Mouse (Mus musculus) midbrain, postnatal 0 days (tissue): ENCODE results near the gene Anxa4. TPM values are rescaled to one million over a fixed set of nuclear protein-coding genes. Genes with fewer than 3 reads are reported as not detected.

Experiments
- ATAC-seq: fragments of 200-750 bp; cut with Nextera tagmentation; 2 replicates; pipeline ENCODE4 v1.8.0; 2017; ENCODE audit warnings: moderate number of reproducible peaks, mild to moderate bottlenecking, moderate TSS enrichment, moderate library complexity; ENCODE audit not compliant: low FRiP score
- DNase-seq: peaks from one replicate; pipeline ENCODE4 v3.0.0-alpha.2; 2015; ENCODE audit warnings: low spot score
- H3K27ac ChIP-seq: fragments of 300-500 bp; sonication (generic); 2 replicates; pipeline ENCODE4 v1.5.1; 2014; ENCODE audit warnings: low read depth, mild to moderate bottlenecking, low read length, mixed read lengths
- H3K27me3 ChIP-seq: fragments of 300-500 bp; sonication (generic); 2 replicates; pipeline ENCODE4 v1.6.1; 2014; ENCODE audit warnings: low read length, control low read depth, mixed read lengths; ENCODE audit not compliant: insufficient read depth
- H3K36me3 ChIP-seq: fragments of 300-500 bp; sonication (generic); 2 replicates; pipeline ENCODE4 v1.6.1; 2014; ENCODE audit warnings: low read length, control low read depth, mixed read lengths; ENCODE audit not compliant: insufficient read depth
- H3K4me1 ChIP-seq: fragments of 300-500 bp; sonication (generic); 2 replicates; pipeline ENCODE4 v1.6.1; 2014; ENCODE audit warnings: mild to moderate bottlenecking, control low read depth, antibody characterized with exemption, low read length, mixed read lengths; ENCODE audit not compliant: insufficient read depth
- H3K4me2 ChIP-seq: fragments of 300-500 bp; sonication (generic); 2 replicates; pipeline ENCODE4 v1.6.1; 2014; ENCODE audit warnings: low read depth, mild to moderate bottlenecking, low read length, mixed read lengths; ENCODE audit not compliant: poor library complexity, severe bottlenecking
- H3K4me3 ChIP-seq: fragments of 300-500 bp; sonication (generic); 2 replicates; pipeline ENCODE4 v1.5.1; 2014; ENCODE audit warnings: low read depth, mild to moderate bottlenecking, low read length, moderate library complexity
- H3K9ac ChIP-seq: fragments of 300-500 bp; sonication (generic); replicated peaks from 2 replicates; pipeline ENCODE4 v1.6.1; 2014; ENCODE audit warnings: mild to moderate bottlenecking, low read length, moderate library complexity, mixed read lengths; ENCODE audit not compliant: poor library complexity, severe bottlenecking
- H3K9me3 ChIP-seq: fragments of 300-500 bp; sonication (generic); 2 replicates; pipeline ENCODE4 v1.6.1; 2016; ENCODE audit warnings: low read length, control low read depth
- CTCF ChIP-seq: IDR thresholded peaks from 2 replicates; pipeline ENCODE4 v1.5.1; 2016; ENCODE audit warnings: antibody characterized with exemption, mild to moderate bottlenecking
- WGBS: fragments of 180-500 bp; shearing (Covaris S2); extraction: QIAGEN DNeasy Blood & Tissue Kit; methylation state at CpG from one replicate; pipeline ENCODE4 v1.1.7; 2014; 5-methylcytosine and 5-hydroxymethylcytosine counted together
- polyA plus RNA-seq: library from polyadenylated mRNA; unstranded; fragments of >200 nt; fragmentation: Nextera tagmentation; extraction: Ambion mirVana; gene quantifications from 2 replicates; pipeline ENCODE4 v1.2.1, GENCODE M21; 2015
- total RNA-seq: library from RNA; depleted of rRNA; stranded (reverse); fragments of >200 nt; gene quantifications from 2 replicates; pipeline ENCODE4 v1.2.3, GENCODE M21; 2014

Gene Anxa4
- total and polyA plus RNA-seq, 2 experiments from 2014 or later = 3.9 to 5.0 TPM

DNA sequence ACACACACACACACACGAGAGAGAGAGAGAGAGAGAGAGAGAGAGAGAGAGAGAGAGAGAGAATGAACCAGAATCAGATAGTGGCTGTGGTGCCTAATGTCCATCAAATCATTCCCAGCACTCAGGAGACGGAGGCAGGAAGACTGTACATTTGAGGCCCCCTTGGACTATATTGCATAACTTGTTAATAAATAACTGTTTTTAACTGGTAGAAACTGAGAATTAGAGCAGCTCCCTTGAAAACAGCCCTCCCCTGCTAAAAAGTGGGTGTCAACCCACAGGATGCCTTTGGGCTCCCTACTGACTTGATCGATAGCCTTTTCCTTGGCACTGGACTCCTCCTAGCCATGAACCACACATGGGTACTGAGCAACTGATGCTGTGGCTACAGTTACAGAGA lies 11.0 kb downstream of the Anxa4 start:
- H3K9ac ChIP-seq = no peak overlapping the region
- ATAC-seq (no peak), DNase-seq (no peak)
- 92% methylated on average over 3 of the region's 3 CpGs for WGBS
- no peak overlapping the region for H3K4me2 ChIP-seq
- no peaks in the 10 kb centered on the region for H3K27me3 ChIP-seq
- H3K4me3 ChIP-seq = no peak overlapping the region
- no peaks in the 10 kb centered on the region for H3K36me3 ChIP-seq
- no peaks in the 10 kb centered on the region for H3K4me1 ChIP-seq
- H3K27ac ChIP-seq = no peak overlapping the region
- H3K9me3 ChIP-seq = no peaks in the 10 kb centered on the region
- no peak for TF ChIP-seq CTCF

DNA sequence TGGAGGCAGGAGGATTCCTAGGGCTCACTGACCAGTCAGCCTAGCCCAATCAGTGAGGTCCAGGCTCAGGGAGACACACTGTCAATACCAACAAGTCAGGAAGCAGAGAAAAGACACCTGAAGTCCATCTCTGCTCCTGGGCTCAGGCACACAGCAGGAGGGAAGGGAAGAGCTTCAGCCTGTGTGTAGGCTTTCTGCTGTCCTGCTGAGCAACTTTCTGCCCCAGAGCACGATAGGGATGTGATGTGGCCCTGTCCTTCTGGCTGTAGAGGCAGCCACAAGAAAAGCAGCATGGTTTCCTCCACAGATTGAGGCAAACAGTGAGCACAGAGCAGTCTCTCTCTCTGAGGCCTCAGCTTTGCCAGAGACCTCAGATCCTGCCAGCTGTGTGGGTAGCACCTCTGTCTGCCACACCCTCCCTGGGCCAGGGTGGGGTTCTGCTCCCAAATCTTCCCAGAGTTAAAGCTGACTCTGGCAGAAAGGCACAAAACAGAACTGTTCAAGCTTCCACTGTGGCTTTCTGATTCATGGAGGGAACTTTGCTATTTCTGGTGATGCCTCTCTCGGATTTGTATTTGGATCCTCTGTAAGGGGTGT lies 11.9 kb downstream of the Anxa4 start:
- no peaks in the 10 kb centered on the region for H3K27me3 ChIP-seq
- H3K27ac ChIP-seq = no peak overlapping the region
- H3K4me1 ChIP-seq = no peaks in the 10 kb centered on the region
- no peaks in the 10 kb centered on the region for H3K36me3 ChIP-seq
- no peak for DNase-seq
- 38% methylated on average over 2 of the region's 2 CpGs for whole genome bisulfite sequencing
- H3K9me3 ChIP-seq = no peaks in the 10 kb centered on the region
- H3K4me2 ChIP-seq = no peak overlapping the region
- no peak for TF ChIP-seq CTCF
- no peak overlapping the region for H3K9ac ChIP-seq
- H3K4me3 ChIP-seq = no peak overlapping the region
- ATAC-seq = no peak

DNA sequence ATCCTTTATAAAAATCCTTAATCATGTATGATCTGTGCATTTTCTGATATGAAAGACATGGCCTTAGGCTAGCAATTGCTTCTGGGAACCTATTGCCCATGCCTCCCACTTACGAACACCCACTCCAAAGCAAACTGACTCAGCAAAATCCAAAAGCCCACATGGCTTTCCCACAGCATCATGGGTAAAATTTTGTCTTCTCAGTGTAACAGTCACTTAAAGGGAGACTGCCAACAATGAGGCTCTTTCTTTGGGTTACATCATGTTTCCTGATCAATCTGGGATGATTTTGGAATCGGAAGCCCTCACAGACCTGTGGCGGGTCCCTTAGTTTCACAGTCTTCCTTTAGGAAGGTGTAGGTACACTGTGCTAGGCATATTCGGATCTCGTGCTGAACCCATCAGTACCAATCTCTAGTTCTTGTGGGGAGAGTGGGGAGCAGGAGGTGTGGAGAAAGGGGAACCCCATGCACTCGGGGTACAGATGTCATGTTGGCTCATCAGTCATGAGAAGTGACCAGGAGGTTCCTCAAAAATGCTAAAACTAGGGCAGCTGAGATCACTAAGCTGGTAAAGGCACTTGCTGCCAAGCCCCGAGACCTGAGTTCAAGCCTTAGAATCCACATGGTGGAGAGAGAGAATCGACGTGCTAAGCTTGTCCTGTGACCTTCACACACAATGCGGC lies 14.3 kb downstream of the Anxa4 start:
- Histone ChIP-seq H3K36me3 (no peaks in the 10 kb centered on the region), H3K9ac (no peak overlapping the region), H3K4me3 (no peak overlapping the region), H3K9me3 (no peaks in the 10 kb centered on the region), H3K27me3 (no peaks in the 10 kb centered on the region), H3K27ac (no peak overlapping the region), H3K4me2 (no peak overlapping the region), H3K4me1 (no peaks in the 10 kb centered on the region)
- ATAC-seq (no peak), DNase-seq (no peak)
- no peak for TF ChIP-seq CTCF
- 90% methylated on average over 10 of the region's 10 CpGs for WGBS

DNA sequence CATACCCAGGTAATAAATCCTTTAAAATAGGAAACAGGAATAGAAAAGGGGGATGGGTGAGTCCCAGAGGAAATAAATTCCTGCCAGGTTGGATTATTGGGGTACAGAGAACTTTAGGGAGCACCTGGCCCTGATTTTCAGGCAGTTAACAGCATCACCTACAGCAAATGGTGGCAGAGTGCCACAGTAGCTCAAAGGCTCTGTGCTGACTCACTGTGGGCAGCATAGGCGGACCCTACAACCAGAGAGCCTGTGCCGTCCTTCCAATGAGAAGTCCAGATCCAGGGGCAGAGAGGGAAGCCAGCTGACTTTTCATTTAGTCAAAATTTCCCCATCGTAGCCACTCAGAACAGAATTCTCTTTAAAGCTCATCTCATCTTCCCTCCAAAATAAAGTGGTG lies 16.2 kb downstream of the Anxa4 start:
- TF ChIP-seq CTCF = no peak
- Histone ChIP-seq H3K4me3 (no peak overlapping the region), H3K4me1 (no peaks in the 10 kb centered on the region), H3K4me2 (no peak overlapping the region), H3K9ac (no peak overlapping the region), H3K36me3 (no peaks in the 10 kb centered on the region), H3K27me3 (no peaks in the 10 kb centered on the region), H3K27ac (no peak overlapping the region), H3K9me3 (no peaks in the 10 kb centered on the region)
- ATAC-seq (no peak), DNase-seq (no peak)
- WGBS = 78% methylated on average over 3 of the region's 3 CpGs

DNA sequence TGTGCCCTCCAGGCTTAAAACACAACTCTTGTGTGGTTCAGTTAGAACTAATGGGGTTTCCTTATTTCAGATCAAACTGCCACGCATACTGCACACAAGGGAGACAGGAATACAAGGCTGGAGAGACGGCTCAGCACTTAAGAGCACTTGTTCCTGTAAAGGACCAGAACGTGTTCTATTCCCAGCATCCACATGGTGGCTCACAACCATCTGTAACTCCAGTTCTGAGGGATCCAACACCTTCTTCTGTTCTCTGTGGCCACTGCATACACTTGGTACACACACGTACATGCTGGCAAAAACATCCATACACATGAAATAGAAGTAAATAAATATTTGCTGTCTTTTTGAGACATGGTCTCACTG lies 16.7 kb downstream of the Anxa4 start:
- Histone ChIP-seq H3K36me3 (no peaks in the 10 kb centered on the region), H3K4me1 (no peaks in the 10 kb centered on the region), H3K9me3 (no peaks in the 10 kb centered on the region), H3K9ac (no peak overlapping the region), H3K27ac (no peak overlapping the region), H3K4me2 (no peak overlapping the region), H3K27me3 (no peaks in the 10 kb centered on the region), H3K4me3 (no peak overlapping the region)
- 47% methylated on average over 4 of the region's 4 CpGs for WGBS
- peak; percentile 5 for DNase-seq
- peak; percentile 52; the same call in 1 of the 2 replicates for TF ChIP-seq CTCF
- no peak for ATAC-seq

DNA sequence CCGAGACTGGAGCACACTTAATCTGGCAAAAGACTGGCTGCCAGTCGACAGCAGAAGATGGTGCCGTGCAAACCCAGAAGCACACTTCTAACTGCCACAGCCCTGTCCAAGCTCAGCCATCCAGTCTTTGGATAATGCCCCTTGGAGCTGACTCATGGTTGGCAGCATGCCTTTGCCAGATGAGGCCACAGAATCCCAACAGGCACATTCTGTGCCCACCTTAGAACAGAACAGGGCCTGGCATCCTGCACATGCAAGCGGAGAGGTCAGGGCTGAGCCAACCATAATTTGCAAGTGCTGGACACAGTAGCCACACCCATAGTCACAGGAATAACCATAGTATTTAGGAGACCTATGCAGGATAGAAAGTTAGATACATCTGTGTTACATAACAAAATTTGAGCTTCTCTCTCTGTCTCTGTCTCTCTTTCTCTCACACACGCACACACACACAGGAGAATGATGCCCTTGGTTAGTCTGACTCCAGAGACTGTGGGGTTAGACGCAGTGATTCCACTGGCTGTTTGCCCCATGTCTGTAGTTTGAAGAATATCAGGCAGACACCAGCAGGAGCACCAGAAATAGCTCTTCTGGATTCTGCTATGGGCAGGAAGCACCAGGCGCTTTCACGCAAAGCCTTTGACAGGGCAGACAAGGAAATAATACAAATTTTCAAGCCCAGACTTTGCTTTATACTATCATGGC lies 17.2 kb downstream of the Anxa4 start:
- DNase-seq (no peak), ATAC-seq (no peak)
- Histone ChIP-seq H3K9ac (no peak overlapping the region), H3K36me3 (no peaks in the 10 kb centered on the region), H3K4me3 (no peak overlapping the region), H3K9me3 (no peaks in the 10 kb centered on the region), H3K4me2 (no peak overlapping the region), H3K27ac (no peak overlapping the region), H3K27me3 (no peaks in the 10 kb centered on the region), H3K4me1 (no peaks in the 10 kb centered on the region)
- no peak for TF ChIP-seq CTCF
- 77% methylated on average over 8 of the region's 8 CpGs for WGBS
